Mouse (Mus musculus) olfactory bulb, adult 2 months (tissue): ENCODE data around the gene Avpr1b.

ENCODE experiments used
- CTCF ChIP-seq: fragments of 200-500 bp; IDR thresholded peaks from 2 replicates; pipeline ENCODE4 v1.5.1; 2012; ENCODE audit warnings: low read depth, mild to moderate bottlenecking, low read length, moderate library complexity; ENCODE audit not compliant: insufficient read depth
- POLR2A ChIP-seq: fragments of 200-500 bp; IDR thresholded peaks from 2 replicates; pipeline ENCODE4 v1.6.1; 2012; ENCODE audit warnings: mild to moderate bottlenecking, low read depth, low read length, moderate library complexity; ENCODE audit not compliant: insufficient read depth

- TF ChIP-seq CTCF (no peak), POLR2A (no peak)
Measured at GRCm38 (mm10) chr1:131623644-131624043, 24.6 kb downstream of the Avpr1b start.
